Mouse (Mus musculus): ENCODE results near the gene Ankrd49. TPM values are rescaled to one million over a fixed set of nuclear protein-coding genes. Genes with fewer than 3 reads are reported as not detected.

Ankrd49 gene
- polyA plus RNA-seq (2012; rRNA removed) = 33.5 and 38.4 TPM in 2 replicates

DNA sequence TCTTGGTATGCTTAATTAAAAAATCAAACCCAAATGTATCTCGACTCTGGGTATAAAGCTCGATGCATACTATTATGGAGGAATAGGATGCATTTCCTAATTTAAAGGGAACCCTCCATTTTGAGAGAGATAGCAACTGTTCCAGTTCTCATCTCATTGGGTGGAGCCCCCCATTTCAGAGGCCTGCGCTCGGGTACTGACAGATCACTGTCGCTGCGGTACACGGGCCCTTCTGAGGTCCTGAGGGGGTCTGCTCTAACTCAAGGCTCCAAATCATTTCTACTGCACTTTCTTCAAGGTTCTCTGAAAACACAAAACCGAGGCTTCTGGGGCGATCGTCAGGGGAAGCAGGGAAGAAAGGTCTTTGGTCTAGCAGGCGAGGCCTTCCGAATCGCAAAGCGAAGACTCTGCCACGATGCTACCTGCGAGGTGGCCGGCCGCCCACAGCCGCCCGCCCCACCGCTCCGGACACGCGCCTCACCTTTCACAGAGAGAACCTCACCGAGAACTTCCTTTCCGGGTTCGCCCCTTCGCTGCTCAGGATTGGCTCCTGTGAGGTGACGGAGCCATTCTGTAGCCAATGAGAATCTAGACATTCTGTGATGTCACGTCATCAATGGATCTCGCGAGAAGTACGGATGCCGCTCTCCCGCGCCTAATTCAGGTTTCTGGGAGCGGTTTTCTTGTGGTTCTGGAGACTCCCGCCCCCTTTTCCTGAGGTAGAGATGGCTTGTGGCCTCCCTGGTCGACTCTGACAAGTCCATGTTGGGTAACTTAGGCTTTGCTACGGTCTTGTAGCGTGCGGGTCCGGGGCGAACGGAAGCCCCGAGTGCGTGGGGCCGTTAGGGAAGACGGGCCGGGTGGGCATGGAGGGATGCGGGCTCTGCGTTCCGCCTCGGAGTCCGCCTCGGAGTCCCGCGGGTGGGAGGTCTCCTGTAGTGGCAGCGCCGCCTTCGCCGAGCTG is at the start of gene Ankrd49, which contains the start of gene Mre11a:
TSS of gene Ankrd49 (minus strand) at position 818 of the 964 bp plus-strand sequence.
TSS of gene Mre11a (plus strand) at position 616 of the 964 bp plus-strand sequence.

DNA sequence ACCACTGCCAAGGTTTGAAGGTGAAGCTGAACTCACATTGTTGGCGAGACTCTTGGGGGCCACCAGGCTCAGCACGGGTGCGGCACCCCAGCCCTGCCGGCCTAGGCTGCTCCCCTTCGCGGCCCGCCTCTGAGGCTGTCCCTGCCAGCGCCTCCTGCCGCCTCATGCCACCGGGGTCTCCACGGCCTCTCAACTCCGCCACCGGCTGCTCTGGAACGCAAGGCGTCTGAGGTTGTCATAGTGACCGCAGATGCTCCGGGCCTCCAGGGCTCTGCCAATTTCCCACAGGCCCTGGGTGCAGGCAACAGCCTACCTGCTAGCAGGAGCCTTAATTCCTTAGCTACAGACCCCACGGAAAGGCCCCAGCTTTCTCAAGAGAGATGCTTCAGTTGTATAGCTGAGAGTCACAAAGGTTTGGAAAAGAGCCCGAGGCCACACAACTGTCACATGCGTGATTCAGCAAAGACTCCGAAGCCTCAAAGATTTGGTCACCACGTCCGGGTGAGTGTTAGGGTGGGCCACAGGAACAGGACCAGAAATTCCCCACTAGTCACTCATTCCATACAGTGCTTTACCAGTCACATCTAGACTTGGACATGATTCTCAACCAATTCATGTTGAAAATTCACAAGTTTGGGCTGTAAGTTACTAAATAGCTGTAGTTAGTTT is 13.7 kb downstream of the Ankrd49 start, which contains the start of gene 1700012B09Rik:
TSS of gene 1700012B09Rik (minus strand) at position 228 of the 669 bp plus-strand sequence.

DNA sequence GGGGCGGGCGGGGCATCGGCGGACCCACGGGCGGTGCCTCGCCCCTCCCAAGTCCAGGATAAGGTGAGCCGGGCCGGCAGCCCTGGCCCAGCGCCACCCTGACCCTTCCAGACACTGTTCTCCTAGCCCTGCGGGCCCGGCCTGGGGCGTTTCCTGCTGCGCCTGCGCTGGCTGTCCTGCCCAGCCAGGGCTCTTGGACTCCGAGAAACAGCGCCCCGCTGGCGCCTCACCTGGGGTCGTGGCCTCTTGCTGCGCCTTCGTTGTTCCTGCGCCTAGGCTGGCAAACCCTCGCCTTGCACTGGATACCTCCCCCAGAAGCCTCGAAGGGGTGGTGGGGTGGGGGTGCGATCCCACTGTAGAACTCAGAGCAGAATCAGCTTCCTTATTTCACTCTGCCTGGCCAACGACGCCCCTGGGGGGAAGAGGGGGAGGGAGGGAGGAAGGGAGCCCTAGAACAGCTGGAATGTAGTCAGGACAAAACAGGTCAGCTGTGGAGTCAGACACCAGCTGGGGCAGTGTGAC is 32.6 kb downstream of the Ankrd49 start, which contains the start of gene Fut4:
TSS of gene Fut4 (minus strand) at position 393 of the 522 bp plus-strand sequence.

GRCm38 (mm10) chr9:14740151-14740924 is 44.3 kb downstream of the Ankrd49 start, which contains the start of gene Piwil4:
TSS of gene Piwil4 (minus strand) at chr9:14740733.

Other genes with a start within 250 kb of the Ankrd49 start
- gene Amotl1, start 139.8 kb downstream of the Ankrd49 start, polyA plus RNA-seq (2012; rRNA removed) = 29.9 and 38.8 TPM in 2 replicates
- gene Piwil4, start 44.1 kb downstream of the Ankrd49 start, polyA plus RNA-seq (2012; rRNA removed) = 0.13 and 0.17 TPM in 2 replicates
- 0.98 and 2.0 TPM in 2 replicates for gene Fut4, start 32.5 kb downstream of the Ankrd49 start, polyA plus RNA-seq (2012; rRNA removed)
- 0.15 and 0.40 TPM in 2 replicates for gene 1700012B09Rik, start 13.8 kb downstream of the Ankrd49 start, polyA plus RNA-seq (2012; rRNA removed)
- 23.2 and 23.7 TPM in 2 replicates for gene Mre11a, start 202 bp downstream of the Ankrd49 start, polyA plus RNA-seq (2012; rRNA removed)
- 0.28 and 0.47 TPM in 2 replicates for gene Gpr83, start 75.4 kb upstream of the Ankrd49 start, polyA plus RNA-seq (2012; rRNA removed)
- 0.11 TPM in 1 of 2 replicates, not detected in the other for gene Izumo1r, start 119.1 kb upstream of the Ankrd49 start, polyA plus RNA-seq (2012; rRNA removed)